Mouse (Mus musculus) kidney, adult 2 months (tissue): Measurements from ENCODE around the gene Fam198a. TPM values are rescaled to one million over a fixed set of nuclear protein-coding genes. Genes with fewer than 3 reads are reported as not detected.

Experiments
- DNase-seq: peaks from one replicate; pipeline ENCODE4 v3.0.0; 2021
- H3K27ac ChIP-seq: fragments of 200-500 bp; 2 replicates; pipeline ENCODE4 v1.5.1; 2012; ENCODE audit warnings: low read depth, low read length, control low read depth, inconsistent platforms; ENCODE audit not compliant: insufficient read depth
- H3K27me3 ChIP-seq: fragments of 200-500 bp; replicated peaks from 2 replicates; pipeline ENCODE4 v1.6.1; 2012; ENCODE audit warnings: mild to moderate bottlenecking, moderate library complexity, low read length, inconsistent platforms; ENCODE audit not compliant: control insufficient read depth, insufficient read depth
- H3K36me3 ChIP-seq: fragments of 200-500 bp; 2 replicates; pipeline ENCODE4 v1.6.1; 2012; ENCODE audit warnings: mild to moderate bottlenecking, moderate library complexity, low read length, inconsistent platforms; ENCODE audit not compliant: control insufficient read depth, insufficient read depth
- H3K4me1 ChIP-seq: fragments of 200-500 bp; 2 replicates; pipeline ENCODE4 v1.6.1; 2011; ENCODE audit warnings: low read length; ENCODE audit not compliant: control insufficient read depth, insufficient read depth
- H3K4me3 ChIP-seq: fragments of 200-500 bp; 2 replicates; pipeline ENCODE4 v1.5.1; 2011; ENCODE audit warnings: mild to moderate bottlenecking, low read depth, low read length, control low read depth; ENCODE audit not compliant: insufficient read depth
- CTCF ChIP-seq: fragments of 200-500 bp; conservative IDR thresholded peaks from 2 replicates; pipeline ENCODE4 v1.5.1; 2011; ENCODE audit warnings: low read depth, mild to moderate bottlenecking, control low read depth, low read length, moderate library complexity, mixed read lengths; ENCODE audit not compliant: insufficient read depth, insufficient read length
- POLR2A ChIP-seq: fragments of 200-500 bp; IDR thresholded peaks from one replicate; pipeline ENCODE4 v1.6.1; 2011; ENCODE audit warnings: low read depth, low read length, control low read depth
- WGBS: fragments of 180-500 bp; shearing (Covaris S2); methylation state at CpG from one replicate; pipeline ENCODE4 v1.1.7; 2018; 5-methylcytosine and 5-hydroxymethylcytosine counted together
- polyA plus RNA-seq: library from polyadenylated mRNA; depleted of rRNA; stranded (reverse); fragments of >200 nt; gene quantifications from 2 replicates; pipeline ENCODE4 v1.2.3, GENCODE M21; 2012; rRNA removed

Fam198a gene
- polyA plus RNA-seq, 1 experiment = 0.25 TPM

DNA sequence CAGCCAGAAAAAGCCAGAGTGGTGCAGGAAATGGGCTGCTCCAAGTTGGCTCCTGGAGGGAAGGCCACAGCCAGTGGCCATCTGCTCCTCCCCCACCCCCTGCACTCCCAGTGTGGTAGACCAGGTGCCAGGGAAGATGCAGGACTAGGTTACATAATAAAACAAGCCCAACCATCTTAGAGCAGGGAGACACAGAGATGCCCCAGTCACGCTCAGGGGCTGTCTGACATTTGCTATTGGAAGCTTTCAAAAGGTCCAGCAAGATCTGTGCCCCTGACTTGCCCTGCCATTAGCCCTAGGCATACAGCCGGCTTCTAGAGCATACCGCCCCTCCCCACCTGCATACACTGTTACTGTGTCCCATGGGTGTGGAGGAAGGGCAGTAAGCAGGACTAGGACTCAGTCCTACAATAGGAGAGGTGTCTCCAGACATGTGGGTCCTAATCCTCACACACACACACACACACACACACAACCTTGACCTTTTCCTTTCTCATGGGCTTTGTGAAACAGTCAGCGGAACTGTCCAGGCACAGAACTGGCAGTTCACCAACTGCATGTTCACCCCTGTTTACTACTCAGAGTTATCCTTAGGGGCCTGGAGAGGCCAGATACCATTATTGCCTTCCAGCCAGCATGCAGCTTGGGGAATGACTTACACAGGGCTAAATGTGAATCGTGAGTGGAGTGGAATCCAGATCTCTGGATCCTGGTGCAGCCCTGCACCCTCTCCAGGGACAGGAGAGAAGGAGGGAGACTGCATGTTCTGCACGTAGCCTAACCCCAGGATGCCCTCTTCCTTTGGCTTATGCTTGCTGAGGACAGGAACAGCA, 76.5 kb downstream of the Fam198a start:
- 52% methylated on average over 6 of the region's 6 CpGs for WGBS
- Histone ChIP-seq H3K36me3 (no peaks in the 10 kb centered on the region), H3K4me3 (no peak overlapping the region), H3K4me1 (peaks cover 36% of the 10 kb centered on the region), H3K27ac (peak overlapping the region; percentile 84), H3K27me3 (no peaks in the 10 kb centered on the region)
- DNase-seq = peak; percentile 84
- TF ChIP-seq POLR2A = no peak
- no peak for TF ChIP-seq CTCF

DNA sequence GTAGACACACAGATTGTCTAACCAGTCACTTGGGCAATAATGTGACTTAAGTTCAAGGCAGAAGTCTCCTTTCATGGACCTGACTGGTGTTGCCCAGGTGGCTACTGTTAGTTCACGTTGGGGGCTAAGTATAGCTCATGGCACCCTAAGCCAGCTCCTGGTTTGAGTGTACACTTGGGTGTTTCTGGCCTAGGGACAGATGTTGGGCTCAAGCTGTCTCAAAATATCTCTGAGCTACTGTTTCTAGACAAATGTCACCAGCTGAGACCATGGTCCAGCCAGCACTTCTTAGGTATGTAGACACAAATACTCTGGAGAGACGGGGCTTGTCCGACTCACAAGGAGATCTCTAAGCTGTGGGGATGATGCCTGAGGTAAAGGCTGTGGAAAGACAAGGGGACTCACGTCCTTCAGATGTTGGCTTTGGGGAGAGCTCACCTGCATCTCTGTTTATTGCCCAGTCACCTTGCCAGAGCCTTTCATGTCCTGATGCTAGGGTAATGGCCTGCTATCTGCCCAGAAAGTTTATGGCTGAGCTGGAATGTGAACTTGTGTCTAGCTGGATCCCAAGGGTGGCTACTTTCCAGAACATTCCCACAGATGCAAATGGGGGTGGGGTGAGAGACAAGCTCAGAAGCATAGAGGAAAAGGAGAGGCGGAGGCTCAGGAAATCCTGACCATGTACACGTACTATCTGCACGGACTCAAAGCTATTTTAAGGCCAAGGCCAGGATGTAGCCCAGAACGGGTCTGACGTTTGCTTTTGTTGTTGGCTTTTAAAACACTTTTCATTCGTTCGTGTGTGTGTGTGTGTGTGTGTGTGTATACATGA, 77.3 kb downstream of the Fam198a start:
- H3K36me3 ChIP-seq = no peaks in the 10 kb centered on the region

DNA sequence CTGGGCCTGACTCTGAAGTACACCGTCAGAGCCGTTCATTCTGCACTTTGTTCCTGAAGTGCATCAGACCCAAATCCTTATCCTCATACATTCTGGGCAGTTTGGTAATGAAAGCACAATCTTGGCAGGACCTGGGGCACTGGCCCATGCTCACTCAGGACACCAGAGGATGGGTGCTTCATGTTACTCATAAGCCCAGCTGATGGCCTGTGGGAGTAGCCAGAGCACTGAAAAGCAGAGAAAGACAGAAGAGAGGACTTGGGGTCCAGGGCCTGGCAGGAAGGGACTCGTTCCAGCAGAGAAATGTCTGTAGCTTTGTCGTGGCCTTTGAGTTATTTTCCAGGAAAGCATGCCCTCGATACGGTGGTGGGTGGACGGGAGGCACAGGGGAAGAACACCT, 79.0 kb downstream of the Fam198a start:
- H3K27me3 ChIP-seq = no peaks in the 10 kb centered on the region
- H3K36me3 ChIP-seq = no peaks in the 10 kb centered on the region
- H3K4me3 ChIP-seq = no peak overlapping the region
- H3K4me1 ChIP-seq = peaks cover 19% of the 10 kb centered on the region
- no peak overlapping the region for H3K27ac ChIP-seq
- 82% methylated on average over 7 of the region's 7 CpGs for WGBS
- TF ChIP-seq CTCF (no peak), POLR2A (no peak)
- DNase-seq = peak; percentile 32

More for the DNA sequence above, 77.3 kb downstream of the Fam198a start:
- Histone ChIP-seq H3K27ac (peak overlapping the region; percentile 84), H3K4me3 (no peak overlapping the region), H3K27me3 (no peaks in the 10 kb centered on the region), H3K4me1 (peaks cover 32% of the 10 kb centered on the region)
- WGBS = 62% methylated on average over 11 of the region's 11 CpGs
- DNase-seq = peak; percentile 92
- TF ChIP-seq CTCF (no peak), POLR2A (no peak)

Other genes starting within 250 kb of the Fam198a start
- 6.6 and 7.4 TPM in 2 replicates for gene Sec22c, start 245.5 kb upstream of the Fam198a start, polyA plus RNA-seq
- gene Ss18l2, start 240.7 kb upstream of the Fam198a start, polyA plus RNA-seq = 52.4 and 61.5 TPM in 2 replicates
- 24.8 and 28.5 TPM in 2 replicates for gene Nktr, start 231.8 kb upstream of the Fam198a start, polyA plus RNA-seq
- 25.4 and 29.5 TPM in 2 replicates for gene Zfp651, start 191.7 kb upstream of the Fam198a start, polyA plus RNA-seq
- gene Klhl40, start 173.4 kb upstream of the Fam198a start, polyA plus RNA-seq = 1.6 TPM in 1 of 2 replicates, not detected in the other
- 19.1 and 22.5 TPM in 2 replicates for gene Hhatl, start 158.5 kb upstream of the Fam198a start, polyA plus RNA-seq
- gene Ccdc13, start 111.5 kb upstream of the Fam198a start, polyA plus RNA-seq = 0.30 TPM in 2 replicates
- gene Higd1a, start 92.6 kb upstream of the Fam198a start, polyA plus RNA-seq = 22.7 and 36.6 TPM in 2 replicates
- 0.94 and 1.1 TPM in 2 replicates for gene Ackr2, start 52.6 kb upstream of the Fam198a start, polyA plus RNA-seq
- 0.16 and 0.39 TPM in 2 replicates for gene Cyp8b1, start 34.7 kb upstream of the Fam198a start, polyA plus RNA-seq
- gene Pomgnt2, start 46.1 kb downstream of the Fam198a start, polyA plus RNA-seq = 16.7 and 20.6 TPM in 2 replicates
- gene Snrk, start 166.3 kb downstream of the Fam198a start, polyA plus RNA-seq = 49.0 and 58.9 TPM in 2 replicates